Mouse (Mus musculus) midbrain, embryonic 11.5 days (tissue): Measurements from ENCODE around the gene Mei4. TPM values are rescaled to one million over a fixed set of nuclear protein-coding genes. Genes with fewer than 3 reads are reported as not detected.

Source experiments
- ATAC-seq: fragments of 200-750 bp; cut with Nextera tagmentation; 2 replicates; pipeline ENCODE4 v1.8.0; 2017; ENCODE audit warnings: moderate TSS enrichment, moderate library complexity; ENCODE audit not compliant: low FRiP score
- DNase-seq: peaks from one replicate; pipeline ENCODE4 v3.0.0; 2015; ENCODE audit warnings: low spot score; ENCODE audit errors: missing footprints
- H3K27ac ChIP-seq: fragments of 300-500 bp; sonication (generic); 2 replicates; pipeline ENCODE4 v1.5.1; 2014; ENCODE audit warnings: low read depth, low read length
- H3K27me3 ChIP-seq: fragments of 300-500 bp; sonication (generic); 2 replicates; pipeline ENCODE4 v1.6.1; 2014; ENCODE audit warnings: mild to moderate bottlenecking, low read length, moderate library complexity, mixed read lengths; ENCODE audit not compliant: control insufficient read depth, insufficient read depth
- H3K36me3 ChIP-seq: fragments of 300-500 bp; sonication (generic); 2 replicates; pipeline ENCODE4 v1.6.1; 2014; ENCODE audit warnings: mild to moderate bottlenecking, low read length, moderate library complexity, mixed read lengths; ENCODE audit not compliant: control insufficient read depth, insufficient read depth
- H3K4me1 ChIP-seq: fragments of 300-500 bp; sonication (generic); 2 replicates; pipeline ENCODE4 v1.6.1; 2014; ENCODE audit warnings: low read length; ENCODE audit not compliant: control insufficient read depth, insufficient read depth
- H3K4me2 ChIP-seq: fragments of 300-500 bp; sonication (generic); 2 replicates; pipeline ENCODE4 v1.6.1; 2014; ENCODE audit warnings: mild to moderate bottlenecking, moderate library complexity
- H3K4me3 ChIP-seq: fragments of 300-500 bp; sonication (generic); 2 replicates; pipeline ENCODE4 v1.5.1; 2014; ENCODE audit warnings: low read depth, low read length
- H3K9ac ChIP-seq: fragments of 300-500 bp; sonication (generic); 2 replicates; pipeline ENCODE4 v1.6.1; 2014; ENCODE audit warnings: low read length
- H3K9me3 ChIP-seq: fragments of 300-500 bp; sonication (generic); 2 replicates; pipeline ENCODE4 v1.6.1; 2016; ENCODE audit warnings: low read length; ENCODE audit not compliant: control insufficient read depth
- WGBS: fragments of 180-500 bp; shearing (Covaris S2); extraction: QIAGEN DNeasy Blood & Tissue Kit; methylation state at CpG from one replicate; pipeline ENCODE4 v1.1.7; 2014; 5-methylcytosine and 5-hydroxymethylcytosine counted together
- polyA plus RNA-seq: library from polyadenylated mRNA; unstranded; fragments of >200 nt; fragmentation: Nextera tagmentation; extraction: Ambion mirVana; gene quantifications from 2 replicates; pipeline ENCODE4 v1.2.1, GENCODE M21; 2014

The Mei4 gene
- polyA plus RNA-seq, 1 experiment from 2014 or later = 0.57 TPM

- Histone ChIP-seq H3K4me3 (no peak overlapping the region), H3K9me3 (no peaks in the 10 kb centered on the region), H3K36me3 (no peaks in the 10 kb centered on the region), H3K27ac (no peak overlapping the region), H3K9ac (no peak overlapping the region), H3K4me1 (no peaks in the 10 kb centered on the region), H3K4me2 (no peak overlapping the region), H3K27me3 (no peaks in the 10 kb centered on the region)
- WGBS = 86% methylated on average over 4 of the region's 4 CpGs
- DNase-seq = no peak
- ATAC-seq = no peak
Measured at GRCm38 (mm10) chr9:81940533-81940932, 77.1 kb downstream of the Mei4 start.

DNA sequence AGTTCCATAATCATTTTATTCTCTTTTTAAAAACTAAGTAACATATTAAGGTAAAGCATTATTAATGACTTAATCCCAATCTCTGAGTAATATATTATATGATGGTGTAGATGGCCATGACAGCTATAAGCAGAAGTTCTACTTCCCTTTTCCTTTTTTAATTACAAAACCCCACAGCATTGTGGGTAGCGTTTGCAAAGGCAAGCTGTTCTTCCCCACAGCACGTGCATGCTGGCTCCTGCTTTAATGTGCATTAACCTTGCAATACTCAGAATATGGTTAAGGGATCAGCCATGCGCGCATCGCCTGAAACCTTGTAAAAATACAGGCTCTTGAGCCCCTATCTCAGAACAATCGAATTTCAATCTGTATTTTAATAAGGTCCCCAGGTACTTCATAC is 82.2 kb downstream of the Mei4 start:
- no peak for ATAC-seq
- DNase-seq = no peak
- no peak overlapping the region for H3K4me3 ChIP-seq
- WGBS = 81% methylated on average over 6 of the region's 6 CpGs
- H3K4me2 ChIP-seq = no peak overlapping the region
- no peak overlapping the region for H3K9ac ChIP-seq
- no peaks in the 10 kb centered on the region for H3K9me3 ChIP-seq
- no peaks in the 10 kb centered on the region for H3K27me3 ChIP-seq
- H3K27ac ChIP-seq = no peak overlapping the region
- no peaks in the 10 kb centered on the region for H3K4me1 ChIP-seq
- H3K36me3 ChIP-seq = no peaks in the 10 kb centered on the region

GRCm38 (mm10) chr9:81956858-81957257 is 93.4 kb downstream of the Mei4 start:
- DNase-seq (no peak), ATAC-seq (no peak)
- no peak overlapping the region for H3K9ac ChIP-seq
- H3K27ac ChIP-seq = no peak overlapping the region
- WGBS = 85% methylated on average over 3 of the region's 3 CpGs
- H3K4me3 ChIP-seq = no peak overlapping the region
- H3K4me2 ChIP-seq = no peak overlapping the region
- H3K9me3 ChIP-seq = no peaks in the 10 kb centered on the region
- H3K4me1 ChIP-seq = no peaks in the 10 kb centered on the region
- H3K27me3 ChIP-seq = no peaks in the 10 kb centered on the region
- H3K36me3 ChIP-seq = no peaks in the 10 kb centered on the region

GRCm38 (mm10) chr9:81957842-81958241 is 94.4 kb downstream of the Mei4 start:
- no peak for ATAC-seq
- no peak for DNase-seq
- Histone ChIP-seq H3K4me1 (no peaks in the 10 kb centered on the region), H3K36me3 (no peaks in the 10 kb centered on the region), H3K9ac (no peak overlapping the region), H3K27me3 (no peaks in the 10 kb centered on the region), H3K27ac (no peak overlapping the region), H3K4me3 (no peak overlapping the region), H3K9me3 (no peaks in the 10 kb centered on the region), H3K4me2 (no peak overlapping the region)
- WGBS = 80% methylated on average over 2 of the region's 2 CpGs

GRCm38 (mm10) chr9:81966765-81967164 is 103.3 kb downstream of the Mei4 start:
- H3K4me1 ChIP-seq = no peaks in the 10 kb centered on the region
- H3K9me3 ChIP-seq = no peaks in the 10 kb centered on the region
- H3K27me3 ChIP-seq = no peaks in the 10 kb centered on the region
- H3K9ac ChIP-seq = no peak overlapping the region
- no peak for ATAC-seq
- WGBS = 98% methylated on average over 1 of the region's 1 CpGs
- no peak overlapping the region for H3K4me2 ChIP-seq
- no peaks in the 10 kb centered on the region for H3K36me3 ChIP-seq
- H3K27ac ChIP-seq = no peak overlapping the region
- DNase-seq = no peak
- H3K4me3 ChIP-seq = no peak overlapping the region

DNA sequence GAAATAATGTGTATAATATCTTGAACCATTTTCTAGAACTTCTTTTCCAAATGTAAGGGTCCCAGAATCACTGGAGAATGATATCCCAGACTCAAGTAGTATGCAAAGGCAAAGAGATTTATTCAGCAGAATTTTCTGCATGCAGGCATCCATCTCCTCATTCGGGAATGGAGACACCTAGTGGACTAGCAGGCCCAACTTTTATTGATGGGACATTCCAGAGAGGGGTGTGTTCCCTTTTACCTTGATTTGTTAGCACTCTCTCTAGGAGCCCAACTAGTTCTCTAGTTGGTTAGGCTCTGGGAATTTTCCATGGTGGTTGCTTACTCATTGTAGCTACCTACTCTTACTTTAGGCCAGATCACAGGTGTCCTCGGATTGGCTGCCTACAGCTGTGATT is 105.5 kb downstream of the Mei4 start:
- Histone ChIP-seq H3K4me2 (no peak overlapping the region), H3K9me3 (no peaks in the 10 kb centered on the region), H3K4me1 (no peaks in the 10 kb centered on the region), H3K27me3 (no peaks in the 10 kb centered on the region), H3K9ac (no peak overlapping the region), H3K4me3 (no peak overlapping the region), H3K36me3 (no peaks in the 10 kb centered on the region), H3K27ac (no peak overlapping the region)
- DNase-seq = no peak
- 61% methylated on average over 2 of the region's 2 CpGs for WGBS
- ATAC-seq = no peak

- Histone ChIP-seq H3K4me3 (no peak overlapping the region), H3K4me1 (no peaks in the 10 kb centered on the region)
Measured at GRCm38 (mm10) chr9:81982461-81982860, 119.0 kb downstream of the Mei4 start.

GRCm38 (mm10) chr9:82012991-82013390 is 149.5 kb downstream of the Mei4 start:
- Histone ChIP-seq H3K36me3 (no peaks in the 10 kb centered on the region), H3K27me3 (no peaks in the 10 kb centered on the region), H3K9me3 (no peaks in the 10 kb centered on the region), H3K4me3 (no peak overlapping the region), H3K4me1 (no peaks in the 10 kb centered on the region), H3K27ac (no peak overlapping the region), H3K9ac (no peak overlapping the region), H3K4me2 (no peak overlapping the region)
- DNase-seq (no peak), ATAC-seq (0 out of 2 replicates have a peak, but pooled peaks have one; percentile 22)
- WGBS = 71% methylated on average over 3 of the region's 3 CpGs

More at GRCm38 (mm10) chr9:81982461-81982860, 119.0 kb downstream of the Mei4 start:
- ATAC-seq (no peak), DNase-seq (no peak)
- Histone ChIP-seq H3K4me2 (no peak overlapping the region), H3K27me3 (no peaks in the 10 kb centered on the region), H3K9me3 (no peaks in the 10 kb centered on the region), H3K27ac (no peak overlapping the region), H3K9ac (no peak overlapping the region), H3K36me3 (no peaks in the 10 kb centered on the region)
- 90% methylated on average over 3 of the region's 3 CpGs for WGBS

GRCm38 (mm10) chr9:82042515-82043056 is 179.1 kb downstream of the Mei4 start:
- no peaks in the 10 kb centered on the region for H3K27me3 ChIP-seq
- ATAC-seq (no peak), DNase-seq (no peak)
- no peaks in the 10 kb centered on the region for H3K9me3 ChIP-seq
- no peak overlapping the region for H3K27ac ChIP-seq
- 96% methylated on average over 1 of the region's 1 CpGs for WGBS
- no peak overlapping the region for H3K4me2 ChIP-seq
- H3K4me3 ChIP-seq = no peak overlapping the region
- H3K36me3 ChIP-seq = no peaks in the 10 kb centered on the region
- no peak overlapping the region for H3K9ac ChIP-seq
- no peaks in the 10 kb centered on the region for H3K4me1 ChIP-seq
